Mouse (Mus musculus) neural tube, embryonic 11.5 days (tissue): ENCODE results near the gene Klhl24. TPM values are rescaled to one million over a fixed set of nuclear protein-coding genes. Genes with fewer than 3 reads are reported as not detected.

ENCODE experiments used
- ATAC-seq: fragments of 200-750 bp; cut with Nextera tagmentation; 2 replicates; pipeline ENCODE4 v1.8.0; 2017; ENCODE audit warnings: moderate number of reproducible peaks, mild to moderate bottlenecking, moderate TSS enrichment, moderate library complexity; ENCODE audit not compliant: insufficient read depth, low FRiP score, low TSS enrichment
- DNase-seq: peaks from one replicate; pipeline ENCODE4 v3.0.0-alpha.2; 2015; ENCODE audit warnings: low spot score
- H3K27ac ChIP-seq: fragments of 300-500 bp; sonication (generic); 2 replicates; pipeline ENCODE4 v1.5.1; 2014; ENCODE audit warnings: low read depth, mild to moderate bottlenecking, low read length
- H3K27me3 ChIP-seq: fragments of 300-500 bp; sonication (generic); 2 replicates; pipeline ENCODE4 v1.6.1; 2014; ENCODE audit warnings: mild to moderate bottlenecking, low read length, mixed read lengths; ENCODE audit not compliant: control insufficient read depth, insufficient read depth
- H3K36me3 ChIP-seq: fragments of 300-500 bp; sonication (generic); 2 replicates; pipeline ENCODE4 v1.6.1; 2014; ENCODE audit warnings: mild to moderate bottlenecking, low read length, moderate library complexity, mixed read lengths; ENCODE audit not compliant: control insufficient read depth, insufficient read depth
- H3K4me1 ChIP-seq: fragments of 300-500 bp; sonication (generic); 2 replicates; pipeline ENCODE4 v1.6.1; 2014; ENCODE audit warnings: low read length, mixed read lengths; ENCODE audit not compliant: control insufficient read depth, insufficient read depth
- H3K4me2 ChIP-seq: fragments of 300-500 bp; sonication (generic); 2 replicates; pipeline ENCODE4 v1.6.1; 2014; ENCODE audit warnings: low read depth, mild to moderate bottlenecking, moderate library complexity
- H3K4me3 ChIP-seq: fragments of 300-500 bp; sonication (generic); 2 replicates; pipeline ENCODE4 v1.5.1; 2014; ENCODE audit warnings: low read depth, low read length
- H3K9ac ChIP-seq: fragments of 300-500 bp; sonication (generic); 2 replicates; pipeline ENCODE4 v1.6.1; 2014; ENCODE audit warnings: mild to moderate bottlenecking, low read length
- H3K9me3 ChIP-seq: fragments of 300-500 bp; sonication (generic); 2 replicates; pipeline ENCODE4 v1.6.1; 2016; ENCODE audit warnings: low read length; ENCODE audit not compliant: control insufficient read depth
- WGBS: fragments of 180-500 bp; shearing (Covaris S2); extraction: QIAGEN DNeasy Blood & Tissue Kit; methylation state at CpG from one replicate; pipeline ENCODE4 v1.1.7; 2014; 5-methylcytosine and 5-hydroxymethylcytosine counted together
- polyA plus RNA-seq: library from polyadenylated mRNA; unstranded; fragments of >200 nt; fragmentation: Nextera tagmentation; extraction: Ambion mirVana; gene quantifications from 2 replicates; pipeline ENCODE4 v1.2.1, GENCODE M21; 2014

Klhl24 gene
- polyA plus RNA-seq, 1 experiment from 2014 or later, result 46.9 TPM

DNA sequence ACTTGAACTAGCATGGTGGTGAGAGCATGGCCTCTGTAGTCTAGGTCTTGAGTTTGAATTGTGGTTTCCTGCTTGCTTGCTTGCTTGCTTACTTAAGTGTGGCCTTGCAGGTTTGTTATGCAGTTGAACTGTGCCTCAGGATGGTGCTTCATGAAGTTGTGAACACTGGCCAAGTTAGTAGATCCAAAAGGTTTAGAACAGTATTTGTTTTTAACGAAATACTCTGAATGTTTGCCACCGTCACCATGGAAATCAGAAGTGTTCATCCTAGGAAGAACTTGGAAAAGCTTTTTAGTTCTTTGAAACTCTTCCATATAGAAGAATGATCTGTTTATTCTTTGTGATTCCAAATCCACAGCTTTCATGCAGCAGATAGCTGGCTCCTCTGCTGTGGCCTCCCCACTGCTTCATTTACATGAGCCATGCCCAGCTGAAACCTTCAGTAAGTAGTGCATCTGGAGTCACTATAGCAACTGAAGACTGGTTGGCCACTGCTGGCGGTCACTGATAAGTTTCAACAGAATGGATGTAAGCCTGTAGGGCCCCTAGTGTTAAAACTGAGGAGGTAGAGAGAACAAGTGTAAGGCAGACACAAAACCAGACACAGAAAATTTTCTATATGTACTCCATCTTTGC, 72.2 kb downstream of the Klhl24 start:
- DNase-seq (no peak), ATAC-seq (no peak)
- Histone ChIP-seq H3K4me3 (no peak overlapping the region), H3K27me3 (no peaks in the 10 kb centered on the region), H3K27ac (no peak overlapping the region), H3K9me3 (no peaks in the 10 kb centered on the region), H3K36me3 (peaks cover 22% of the 10 kb centered on the region), H3K4me1 (no peaks in the 10 kb centered on the region), H3K4me2 (no peak overlapping the region), H3K9ac (no peak overlapping the region)
- WGBS, result 88% methylated on average over 3 of the region's 3 CpGs

Other genes with a start within 250 kb of the Klhl24 start
- gene Klhl6, start 114.5 kb upstream of the Klhl24 start, polyA plus RNA-seq, result 8.1 and 9.7 TPM in 2 replicates
- gene Yeats2, start 43.5 kb downstream of the Klhl24 start, polyA plus RNA-seq, result 39.7 and 41.5 TPM in 2 replicates
- gene Map6d1, start 143.8 kb downstream of the Klhl24 start, polyA plus RNA-seq, result 1.8 and 2.0 TPM in 2 replicates
- 96.3 and 105 TPM in 2 replicates for gene Parl, start 204.8 kb downstream of the Klhl24 start, polyA plus RNA-seq
- gene Cyp2ab1, start 227.9 kb downstream of the Klhl24 start, polyA plus RNA-seq, result not detected in 2 replicates